Mouse (Mus musculus): Measurements from ENCODE around the gene Serpina1e.
"Not testable (repeated sequence)": the region's sequence is repeated elsewhere in the genome, so short reads cannot be mapped to it uniquely, and the experiment has no call there.

Gene Serpina1e

GRCm38 (mm10) chr12:103962860-103963259 is 4.1 kb upstream of the Serpina1e start:
- no peak for DNase-seq (ENCODE audit: low spot score in 2 of 2)

DNA sequence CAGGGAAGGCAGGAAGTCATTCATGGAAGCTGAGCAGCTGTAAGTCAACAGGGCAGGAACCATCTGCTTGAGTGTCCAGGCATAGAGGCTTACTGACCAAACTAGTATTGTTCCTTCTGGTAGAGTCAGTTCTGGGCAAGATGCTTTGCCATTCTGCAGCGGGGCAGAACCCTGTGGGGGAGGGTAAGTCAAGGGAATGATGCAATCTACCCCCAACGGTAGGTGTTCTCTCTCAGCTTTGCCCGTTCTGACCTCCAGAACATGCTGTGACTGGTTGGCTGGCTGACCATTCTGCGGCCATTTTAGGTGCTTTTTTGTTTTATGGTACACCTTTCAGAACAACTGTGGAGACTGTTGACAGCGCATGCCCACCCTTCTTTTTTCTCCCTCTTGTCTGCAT is 3.6 kb upstream of the Serpina1e start:
- DNase-seq (ENCODE audit: low spot score in 2 of 2), result no peak

GRCm38 (mm10) chr12:103961716-103962115 is 2.9 kb upstream of the Serpina1e start:
- DNase-seq (ENCODE audit: low spot score in 2 of 2), result no peak

DNA sequence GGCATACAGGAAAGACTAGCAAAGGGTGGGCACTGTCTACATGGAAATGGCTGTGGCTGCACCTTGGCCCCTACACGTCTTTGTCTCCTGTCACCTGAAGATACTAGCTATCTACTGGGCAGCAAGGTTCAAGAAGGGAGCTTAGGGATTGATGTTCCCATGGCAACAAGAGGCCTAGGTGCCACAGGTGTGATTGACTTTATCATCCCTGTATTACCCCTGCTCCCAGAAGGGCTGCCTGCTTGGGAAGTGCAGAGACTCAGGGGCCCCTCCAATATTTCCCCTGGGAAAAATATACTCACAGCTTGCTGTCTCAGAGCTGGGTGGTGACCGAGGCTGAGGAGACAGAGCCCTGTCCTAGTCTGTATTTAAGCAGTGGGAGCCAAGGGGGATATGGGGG is 2.2 kb downstream of the Serpina1e start:
- DNase-seq (ENCODE audit: low spot score in 2 of 2), result not testable (repeated sequence)

DNA sequence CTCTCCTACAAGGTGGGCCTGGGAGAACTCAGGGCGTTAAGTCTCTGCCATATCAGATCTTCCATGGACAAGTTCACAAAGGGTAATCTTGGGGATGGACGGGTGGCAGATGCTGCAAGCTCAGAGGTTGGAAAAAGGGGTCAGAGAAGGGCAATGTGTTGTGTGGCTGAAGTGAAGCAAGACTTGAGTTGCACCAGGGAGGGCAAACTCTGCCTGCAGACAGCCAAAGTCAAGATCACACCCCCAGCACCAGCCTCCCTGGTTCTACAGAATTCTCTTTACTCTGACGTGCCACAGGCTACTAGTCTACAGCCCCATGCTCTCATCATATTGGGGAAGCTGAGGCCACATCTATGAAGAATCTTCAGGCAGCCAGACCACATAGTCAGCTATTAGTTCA is 5.8 kb downstream of the Serpina1e start:
- not testable (repeated sequence) for DNase-seq (ENCODE audit: low spot score in 2 of 2)

DNA sequence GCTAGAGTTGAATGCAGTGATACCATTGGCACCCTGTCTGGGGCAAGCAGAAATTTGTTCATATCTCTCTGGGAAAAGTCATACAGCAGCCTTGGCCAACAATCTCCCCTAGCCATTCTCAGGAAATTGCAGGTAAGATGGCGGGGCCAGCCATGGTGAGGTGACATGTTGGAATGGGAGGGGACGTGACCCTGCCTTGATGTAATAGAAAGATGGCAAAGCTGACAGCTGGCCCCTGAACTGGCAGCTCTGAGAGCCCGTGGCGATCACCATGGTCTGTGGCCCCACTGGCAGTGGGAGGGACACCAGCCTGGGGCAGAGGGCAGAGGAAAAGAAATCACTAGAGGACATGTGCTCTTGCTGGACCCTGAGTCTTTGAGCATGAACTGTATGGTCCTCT is 12.5 kb downstream of the Serpina1e start:
- DNase-seq (ENCODE audit: low spot score in 2 of 2), result peak in 1 of 2 experiments; percentile 56

DNA sequence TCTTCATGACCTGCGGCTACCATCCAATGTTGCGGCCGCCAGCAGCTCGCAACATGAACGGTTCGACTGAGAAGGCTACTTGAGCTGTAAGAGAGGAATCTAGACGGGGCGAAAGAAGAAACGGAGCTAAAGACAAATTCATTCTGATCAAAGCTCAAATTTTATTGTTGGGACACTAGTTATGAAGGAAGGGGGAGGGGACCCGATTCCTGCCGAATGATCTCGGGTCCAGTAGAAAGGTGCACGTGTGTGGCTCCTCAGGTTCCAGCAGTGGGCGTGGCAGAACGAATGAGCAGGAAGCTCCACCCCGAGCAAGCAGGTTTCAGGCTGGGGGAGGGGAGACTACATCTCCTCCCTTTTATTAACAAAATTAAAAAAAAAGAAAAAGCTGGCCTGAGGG is 49.6 kb downstream of the Serpina1e start:
- not testable (repeated sequence) for DNase-seq (ENCODE audit: low spot score in 2 of 2)

DNA sequence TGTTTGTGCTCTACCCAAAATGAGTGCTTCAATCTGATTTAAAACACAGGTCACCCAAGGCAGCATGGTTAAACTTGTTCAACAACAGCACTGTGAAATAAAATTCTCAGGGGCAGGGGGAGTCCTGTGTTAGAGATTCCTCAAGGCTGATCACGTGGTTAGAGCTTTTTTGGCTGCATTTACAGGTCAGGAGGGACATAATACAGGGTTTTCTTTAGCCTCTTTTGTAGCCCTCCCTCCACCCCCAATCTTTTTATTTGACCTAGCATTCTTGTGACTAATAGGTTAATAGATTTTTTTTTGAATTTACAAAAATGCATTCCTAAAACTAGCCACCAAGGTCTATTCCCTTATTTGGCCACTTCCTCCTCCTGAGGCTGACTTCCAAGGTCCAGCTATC is 51.0 kb downstream of the Serpina1e start:
- DNase-seq (ENCODE audit: low spot score in 2 of 2), result not testable (repeated sequence)

DNA sequence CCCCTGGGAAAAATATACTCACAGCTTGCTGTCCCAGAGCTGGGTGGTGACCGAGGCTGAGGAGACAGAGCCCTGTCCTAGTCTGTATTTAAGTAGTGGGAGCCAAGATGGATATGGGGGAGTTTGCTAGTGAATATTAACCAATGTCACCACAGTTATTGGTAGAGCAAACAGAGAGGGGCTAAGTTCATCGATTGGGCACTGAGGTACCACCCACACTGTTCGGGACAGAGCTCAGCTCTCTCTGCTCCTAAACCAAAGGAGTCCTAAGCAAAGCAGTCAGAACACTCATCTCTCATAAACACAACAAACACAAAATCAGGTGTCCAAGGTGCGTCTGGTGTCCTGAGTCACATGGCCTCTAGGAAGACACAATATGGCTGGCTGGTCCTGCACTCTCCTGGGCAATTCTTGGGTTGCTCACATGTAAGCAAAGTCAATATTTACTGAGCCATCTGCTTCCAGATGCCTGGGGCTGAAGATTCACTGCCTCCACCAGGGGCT is 53.9 kb downstream of the Serpina1e start, which contains the start of gene Serpina1c:
Gene Serpina1c (minus strand): TSS at position 51 of the 504 bp plus-strand sequence.
- DNase-seq (ENCODE audit: low spot score in 2 of 2), result not testable (repeated sequence)

DNA sequence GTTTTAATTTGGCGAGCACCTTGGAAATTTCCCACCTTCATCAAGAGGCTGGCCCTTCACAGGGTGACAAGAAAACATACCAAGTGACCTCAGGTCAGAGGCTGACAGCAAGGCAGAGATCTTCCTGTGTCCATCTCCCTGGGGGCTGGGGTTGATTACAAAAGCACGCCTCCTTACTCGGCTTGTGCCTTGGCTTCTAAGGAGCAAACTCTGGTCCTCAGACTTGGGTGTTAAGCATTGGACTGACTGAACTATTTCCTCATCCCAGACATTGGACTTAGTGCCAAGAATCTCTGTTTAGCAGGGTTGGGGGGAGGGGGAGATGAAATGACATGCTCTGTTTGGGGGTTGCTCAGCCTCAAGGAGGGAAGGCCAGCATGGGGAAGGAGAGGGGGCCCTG is 56.8 kb downstream of the Serpina1e start:
- not testable (repeated sequence) for DNase-seq (ENCODE audit: low spot score in 2 of 2)

Data from urinary bladder, postnatal 4 days (tissue).